Mouse (Mus musculus) intestine, embryonic 16.5 days (tissue): Measurements from ENCODE around the gene Cry2. TPM values are rescaled to one million over a fixed set of nuclear protein-coding genes. Genes with fewer than 3 reads are reported as not detected.

ENCODE experiments used
- ATAC-seq: fragments of 200-750 bp; cut with Nextera tagmentation; 2 replicates; pipeline ENCODE4 v1.8.0; 2017; ENCODE audit warnings: moderate TSS enrichment, moderate library complexity
- H3K27ac ChIP-seq: fragments of 300-500 bp; sonication (generic); 2 replicates; pipeline ENCODE4 v1.5.1; 2014; ENCODE audit warnings: mild to moderate bottlenecking, low read length
- H3K27me3 ChIP-seq: fragments of 300-500 bp; sonication (generic); replicated peaks from 2 replicates; pipeline ENCODE4 v1.6.1; 2014; ENCODE audit warnings: low read length, control low read depth, mixed read lengths; ENCODE audit not compliant: control insufficient read depth, insufficient read depth
- H3K36me3 ChIP-seq: fragments of 300-500 bp; sonication (generic); 2 replicates; pipeline ENCODE4 v1.6.1; 2014; ENCODE audit warnings: low read length, control low read depth; ENCODE audit not compliant: control insufficient read depth, insufficient read depth
- H3K4me1 ChIP-seq: fragments of 300-500 bp; sonication (generic); 2 replicates; pipeline ENCODE4 v1.6.1; 2014; ENCODE audit warnings: low read length, control low read depth, mixed read lengths; ENCODE audit not compliant: control insufficient read depth, insufficient read depth
- H3K4me2 ChIP-seq: fragments of 300-500 bp; sonication (generic); 2 replicates; pipeline ENCODE4 v1.6.1; 2014; ENCODE audit warnings: low read depth, low read length, control low read depth
- H3K4me3 ChIP-seq: fragments of 300-500 bp; sonication (generic); 2 replicates; pipeline ENCODE4 v1.5.1; 2014; ENCODE audit warnings: mild to moderate bottlenecking, low read length
- H3K9ac ChIP-seq: fragments of 300-500 bp; sonication (generic); 2 replicates; pipeline ENCODE4 v1.6.1; 2014; ENCODE audit warnings: low read depth, low read length
- H3K9me3 ChIP-seq: fragments of 300-500 bp; sonication (generic); 2 replicates; pipeline ENCODE4 v1.6.1; 2016; ENCODE audit warnings: low read length, control low read depth; ENCODE audit not compliant: control insufficient read depth
- WGBS: fragments of 180-500 bp; shearing (Covaris S2); extraction: QIAGEN DNeasy Blood & Tissue Kit; methylation state at CpG from one replicate; pipeline ENCODE4 v1.1.7; 2014; 5-methylcytosine and 5-hydroxymethylcytosine counted together
- polyA plus RNA-seq: library from polyadenylated mRNA; unstranded; fragments of >200 nt; fragmentation: Nextera tagmentation; extraction: Ambion mirVana; gene quantifications from 2 replicates; pipeline ENCODE4 v1.2.1, GENCODE M21; 2015

The Cry2 gene
- polyA plus RNA-seq, 1 experiment from 2014 or later = 15.3 TPM

GRCm38 (mm10) chr2:92464690-92465089, 30.8 kb upstream of the Cry2 start:
- no peak for ATAC-seq
- WGBS = 62% methylated on average over 3 of the region's 3 CpGs

GRCm38 (mm10) chr2:92461215-92461614, 27.4 kb upstream of the Cry2 start:
- Histone ChIP-seq H3K27ac (no peak overlapping the region), H3K4me2 (no peak overlapping the region), H3K9me3 (no peaks in the 10 kb centered on the region), H3K4me3 (no peak overlapping the region), H3K27me3 (0 out of 2 replicates have a peak, but pooled peaks cover 7% of the 10 kb centered on the region), H3K9ac (no peak overlapping the region), H3K4me1 (peaks cover 30% of the 10 kb centered on the region), H3K36me3 (no peaks in the 10 kb centered on the region)
- no peak for ATAC-seq
- 88% methylated on average over 1 of the region's 1 CpGs for WGBS

More at GRCm38 (mm10) chr2:92464690-92465089, 30.8 kb upstream of the Cry2 start:
- no peak overlapping the region for H3K27ac ChIP-seq
- no peak overlapping the region for H3K4me3 ChIP-seq
- H3K36me3 ChIP-seq = no peaks in the 10 kb centered on the region
- 0 out of 2 replicates have a peak, but pooled peaks cover 7% of the 10 kb centered on the region for H3K27me3 ChIP-seq
- peaks cover 5% of the 10 kb centered on the region for H3K4me1 ChIP-seq
- H3K4me2 ChIP-seq = no peak overlapping the region
- H3K9me3 ChIP-seq = no peaks in the 10 kb centered on the region
- no peak overlapping the region for H3K9ac ChIP-seq

GRCm38 (mm10) chr2:92459921-92460707, 26.3 kb upstream of the Cry2 start, which contains the start of gene Slc35c1:
Gene Slc35c1, minus strand, starts transcription at chr2:92460538.
- 2% methylated on average over 34 of the region's 34 CpGs for WGBS
- H3K27ac ChIP-seq = peak within 1 kb of the TSS; percentile 75

GRCm38 (mm10) chr2:92459141-92459920, 25.5 kb upstream of the Cry2 start:
- 0 out of 2 replicates have a peak, but pooled peaks cover 7% of the 10 kb centered on the region for H3K27me3 ChIP-seq
- peak overlapping the region; percentile 75 for H3K27ac ChIP-seq
- peaks cover 34% of the 10 kb centered on the region for H3K4me1 ChIP-seq
- H3K4me2 ChIP-seq = peak overlapping the region; percentile 94
- under 1% methylated on average over 54 of the region's 55 CpGs for WGBS
- peak overlapping the region; percentile 87 for H3K4me3 ChIP-seq
- ATAC-seq = peak; percentile 93
- no peaks in the 10 kb centered on the region for H3K9me3 ChIP-seq
- 0 out of 2 replicates have a peak, but pooled peaks cover under 1% of the 10 kb centered on the region for H3K36me3 ChIP-seq
- H3K9ac ChIP-seq = peak overlapping the region; percentile 89

More at GRCm38 (mm10) chr2:92459921-92460707, 26.3 kb upstream of the Cry2 start, which contains the start of gene Slc35c1:
- Histone ChIP-seq H3K4me1 (peaks cover 34% of the 10 kb centered on the region), H3K9ac (peak within 1 kb of the TSS; percentile 89), H3K36me3 (no peaks in the 10 kb centered on the region), H3K9me3 (no peaks in the 10 kb centered on the region), H3K27me3 (0 out of 2 replicates have a peak, but pooled peaks cover 7% of the 10 kb centered on the region), H3K4me2 (peak within 1 kb of the TSS; percentile 94), H3K4me3 (peak within 1 kb of the TSS; percentile 87)
- ATAC-seq = peak; percentile 27

GRCm38 (mm10) chr2:92458481-92458880, 24.6 kb upstream of the Cry2 start:
- Histone ChIP-seq H3K9me3 (no peaks in the 10 kb centered on the region), H3K27ac (peak overlapping the region; percentile 45; the same call in 1 of the 2 replicates), H3K36me3 (peaks cover 8% of the 10 kb centered on the region; the same call in 1 of the 2 replicates), H3K27me3 (0 out of 2 replicates have a peak, but pooled peaks cover 7% of the 10 kb centered on the region), H3K4me2 (peak overlapping the region; percentile 94), H3K4me3 (peak overlapping the region; percentile 87), H3K9ac (peak overlapping the region; percentile 89), H3K4me1 (peaks cover 34% of the 10 kb centered on the region)
- no peak for ATAC-seq
- WGBS = 47% methylated on average over 13 of the region's 13 CpGs

GRCm38 (mm10) chr2:92456970-92457530, 23.2 kb upstream of the Cry2 start:
- no peak for ATAC-seq
- no peak overlapping the region for H3K27ac ChIP-seq
- 65% methylated on average over 8 of the region's 8 CpGs for WGBS
- peaks cover 8% of the 10 kb centered on the region; the same call in 1 of the 2 replicates for H3K36me3 ChIP-seq
- peak overlapping the region; percentile 23 for H3K4me2 ChIP-seq
- H3K9ac ChIP-seq = 0 out of 2 replicates have a peak overlapping the region, but pooled peaks have one; percentile 7
- peak overlapping the region; percentile 5 for H3K4me3 ChIP-seq
- H3K27me3 ChIP-seq = 0 out of 2 replicates have a peak, but pooled peaks cover 7% of the 10 kb centered on the region
- peaks cover 34% of the 10 kb centered on the region for H3K4me1 ChIP-seq
- H3K9me3 ChIP-seq = no peaks in the 10 kb centered on the region

- H3K36me3 ChIP-seq = peaks cover 8% of the 10 kb centered on the region; the same call in 1 of the 2 replicates
- H3K9ac ChIP-seq = peak overlapping the region; percentile 33; the same call in 1 of the 2 replicates
- WGBS = 39% methylated on average over 3 of the region's 3 CpGs
- H3K4me3 ChIP-seq = no peak overlapping the region
- ATAC-seq = no peak
- H3K27ac ChIP-seq = no peak overlapping the region
- no peaks in the 10 kb centered on the region for H3K27me3 ChIP-seq
- no peak overlapping the region for H3K4me2 ChIP-seq
- H3K9me3 ChIP-seq = no peaks in the 10 kb centered on the region
- peaks cover 34% of the 10 kb centered on the region for H3K4me1 ChIP-seq
Observed at GRCm38 (mm10) chr2:92455704-92456103, 21.9 kb upstream of the Cry2 start.

GRCm38 (mm10) chr2:92454166-92454565, 20.3 kb upstream of the Cry2 start:
- Histone ChIP-seq H3K36me3 (peaks cover 8% of the 10 kb centered on the region; the same call in 1 of the 2 replicates), H3K4me3 (no peak overlapping the region), H3K4me2 (no peak overlapping the region), H3K9me3 (no peaks in the 10 kb centered on the region), H3K9ac (no peak overlapping the region), H3K27ac (no peak overlapping the region), H3K27me3 (no peaks in the 10 kb centered on the region), H3K4me1 (peaks cover 29% of the 10 kb centered on the region)
- no peak for ATAC-seq
- WGBS = 91% methylated on average over 11 of the region's 11 CpGs
